Mouse (Mus musculus) cerebellum, adult 9-11 months (tissue): ENCODE data around the gene Fzd1.

Experiments used
- DNase-seq: peaks from one replicate; pipeline ENCODE4 v3.0.0; 2022

Fzd1 gene

DNA sequence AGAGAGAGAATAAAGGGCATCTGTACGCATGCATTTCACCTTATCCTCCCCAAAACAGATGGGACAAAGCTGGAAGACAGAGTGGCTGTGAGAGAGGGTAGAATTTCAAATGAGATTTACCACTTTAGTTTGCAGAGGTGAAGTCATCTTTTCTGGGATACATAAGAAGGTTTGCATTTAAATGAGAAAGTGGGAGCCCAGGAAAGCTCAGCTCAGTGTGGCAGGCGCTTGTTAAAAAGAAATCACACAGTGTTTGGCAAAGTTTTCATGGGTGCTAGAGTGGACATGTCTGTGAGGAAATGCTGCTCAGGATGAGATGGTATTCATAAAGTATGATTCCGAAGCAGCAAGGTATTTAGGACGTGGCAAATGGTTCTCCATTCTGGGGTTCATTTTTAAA lies 15.1 kb downstream of the Fzd1 start:
- DNase-seq: no peak

DNA sequence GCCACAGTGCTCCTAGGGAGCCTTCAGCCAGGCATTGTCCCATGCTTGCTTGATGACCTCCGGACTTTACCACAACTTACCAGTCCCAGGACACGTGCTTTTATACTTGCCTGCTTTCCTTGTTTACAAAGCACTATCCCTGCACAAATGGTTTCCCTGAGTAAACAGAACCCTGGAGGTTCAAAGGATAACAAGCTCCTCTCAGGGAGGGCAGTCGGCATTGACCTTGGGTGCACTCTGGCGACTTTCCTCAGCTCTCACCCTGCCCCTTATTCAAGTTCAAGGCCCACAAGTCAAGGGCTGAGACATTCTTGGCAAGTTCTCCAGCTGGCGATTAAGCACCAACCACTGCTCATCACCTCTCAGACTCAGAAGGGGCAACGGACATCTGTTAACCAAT lies 20.8 kb downstream of the Fzd1 start:
- no peak for DNase-seq

DNA sequence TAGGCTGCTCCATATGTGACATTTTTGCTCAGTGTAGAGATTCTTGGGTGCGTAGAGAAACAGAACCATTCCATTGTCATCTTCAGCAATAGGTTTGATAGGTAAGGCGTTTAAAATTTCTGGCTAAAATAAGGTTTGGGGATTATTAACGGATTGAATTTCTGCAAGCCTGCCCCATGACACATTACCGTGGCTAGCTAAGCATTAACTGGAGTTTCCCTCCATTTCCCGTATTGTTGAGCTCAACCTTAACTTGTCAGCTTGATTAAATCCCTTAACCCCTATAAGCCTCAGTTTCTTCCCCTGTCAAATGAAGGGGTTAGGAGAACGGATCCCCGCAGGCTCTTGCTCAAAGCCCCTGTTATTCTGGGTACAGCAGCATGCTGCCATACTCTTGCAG lies 22.4 kb downstream of the Fzd1 start:
- DNase-seq: no peak

DNA sequence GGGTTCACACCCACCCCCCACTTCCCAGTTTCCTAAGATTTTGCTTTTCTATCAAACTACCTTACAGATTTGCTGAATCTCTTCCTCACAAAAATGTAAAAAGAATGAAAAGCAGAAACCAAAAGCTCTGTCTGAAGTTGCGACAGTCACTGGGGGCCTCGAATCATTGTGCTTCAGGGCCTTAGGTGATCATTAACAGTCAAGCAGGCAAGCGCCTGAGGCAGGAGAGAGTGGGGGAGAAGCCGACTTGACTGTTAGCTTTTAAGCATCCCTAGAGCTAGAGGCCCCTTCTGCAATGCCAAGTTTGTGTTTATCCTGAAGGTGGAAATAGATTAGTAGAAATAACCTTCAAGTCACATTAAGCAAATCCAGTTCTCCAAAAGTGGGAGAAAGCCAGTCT lies 24.6 kb downstream of the Fzd1 start:
- no peak for DNase-seq

DNA sequence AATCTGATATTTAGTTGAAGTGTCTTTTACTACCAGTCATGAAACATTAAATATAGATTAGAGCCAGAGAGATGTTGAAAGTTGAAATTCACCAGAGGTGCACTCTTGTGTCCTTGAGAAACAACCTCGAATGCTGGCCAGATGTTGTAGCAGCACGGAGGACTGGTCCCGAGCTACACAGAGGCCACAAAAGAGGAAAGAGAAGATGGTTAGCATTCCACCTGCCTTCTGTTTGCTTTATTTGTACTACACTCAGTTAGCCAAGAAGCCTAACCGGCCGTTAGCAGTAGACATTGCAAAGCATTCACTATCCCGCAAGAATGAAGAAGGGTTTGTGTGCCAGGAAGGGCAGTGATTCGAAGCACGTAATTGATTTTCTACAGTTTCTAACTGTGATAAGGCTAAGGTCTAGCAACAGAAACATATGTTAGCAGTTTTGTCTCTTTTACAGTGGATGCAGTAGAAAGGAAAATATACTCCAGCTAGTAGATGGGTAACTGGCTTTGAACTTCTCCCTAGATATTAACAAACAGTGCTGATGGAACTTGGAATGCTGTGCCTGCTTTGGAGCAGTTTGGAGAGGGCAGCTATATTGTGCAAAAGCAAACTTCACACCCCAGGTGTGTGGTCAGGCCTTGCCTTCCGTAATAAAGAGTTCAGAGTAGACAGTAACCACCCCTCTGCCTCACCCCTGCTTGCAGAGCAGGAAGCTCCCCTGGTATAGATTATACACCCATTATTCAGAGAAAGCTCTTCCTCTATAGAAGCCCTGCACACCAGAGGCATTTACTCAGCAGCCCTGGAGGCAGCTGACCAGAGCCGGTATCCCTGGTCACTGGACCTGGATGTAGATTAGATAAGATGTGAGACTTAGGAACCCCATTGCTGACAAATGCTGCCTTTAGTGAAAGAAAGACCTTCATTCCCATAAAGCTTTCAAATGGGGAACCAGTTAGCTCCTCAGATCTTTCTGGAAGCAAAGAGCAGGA lies 25.3 kb downstream of the Fzd1 start:
- no peak for DNase-seq

DNA sequence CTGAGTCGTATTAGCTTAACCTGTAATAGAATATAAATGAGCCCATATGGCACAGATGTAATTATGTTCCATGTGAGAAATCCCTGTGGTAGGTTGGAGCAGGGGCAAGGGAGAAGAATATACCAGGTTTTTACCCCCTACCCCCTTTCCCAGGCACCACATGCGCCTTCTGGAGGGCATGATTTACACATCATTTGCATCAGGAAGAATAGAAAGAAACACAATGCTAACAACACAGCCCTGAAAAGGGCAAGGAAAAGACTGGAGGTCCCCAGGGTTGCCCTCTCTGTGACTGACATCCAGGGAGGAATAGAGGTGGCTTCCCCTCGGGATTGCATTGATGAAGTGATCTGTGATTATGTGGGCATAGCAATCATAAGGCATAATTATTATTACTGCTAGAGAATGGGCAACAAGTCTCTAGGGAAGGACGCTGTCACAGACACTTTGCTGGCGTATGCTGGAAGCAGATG lies 26.1 kb downstream of the Fzd1 start:
- DNase-seq: no peak

DNA sequence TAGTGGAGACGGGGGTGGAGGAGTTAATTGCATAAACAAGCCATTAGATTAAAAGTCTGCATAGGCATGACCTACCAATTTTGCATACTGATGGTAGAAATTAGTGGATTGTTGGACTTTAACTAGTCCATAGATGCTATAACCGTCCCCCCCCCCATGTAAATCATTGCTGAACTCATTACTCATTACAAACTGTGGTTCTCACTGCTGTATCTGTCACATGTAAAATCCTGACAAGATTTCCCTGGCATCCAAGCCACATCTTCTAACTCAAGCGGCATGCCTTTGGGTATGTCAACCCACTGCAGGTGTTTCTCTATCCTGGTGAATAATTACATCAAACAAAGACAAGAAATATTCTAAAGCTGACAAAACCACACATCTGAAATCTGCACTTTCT lies 26.8 kb downstream of the Fzd1 start:
- DNase-seq: no peak
